16 mouse cellular contexts compared by ENCODE assay signal in the genomic region with DNA sequence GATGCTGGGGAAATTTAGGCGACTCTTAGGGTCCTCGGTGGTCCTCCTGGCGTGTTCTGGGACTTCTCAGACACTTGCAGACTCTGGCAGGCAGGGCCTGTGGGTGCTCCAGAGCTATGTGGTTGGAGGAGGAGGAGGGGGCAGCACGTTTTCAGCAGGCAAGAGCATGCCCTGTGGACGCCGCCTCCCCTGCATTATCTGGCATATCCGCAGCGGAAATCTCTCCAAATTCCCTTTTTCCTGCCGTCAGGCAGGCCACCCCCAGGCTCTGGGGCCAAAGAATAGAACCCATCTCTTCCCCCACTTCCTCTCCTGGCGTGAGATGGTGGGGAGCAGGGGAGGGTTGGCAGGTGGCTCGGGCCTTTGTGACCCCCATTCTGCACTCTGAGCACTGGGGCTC. TPM values are rescaled to one million over a fixed set of nuclear protein-coding genes. Genes with fewer than 3 reads are reported as not detected.
DNase-seq lines count a peak whose midpoint lies in the region; ATAC-seq and TF ChIP-seq lines count a peak whose summit lies in the region.
"Had no signal": no experiment of that assay in that cellular context is flagged by ENCODE, and none has a peak within 500 bp of the region (broad histone marks: within the 10 kb centered on the region; RNA-seq: fewer than 3 reads in every experiment).

No protein-coding gene starts in this region.

- WGBS in heart, adult 2 months, result 40% methylated on average over 11 of the region's 11 CpGs
- 64% methylated on average over 11 of the region's 11 CpGs for WGBS in kidney, embryonic 16.5 days
- WGBS in thymus, adult 2 months, result 70% methylated on average over 11 of the region's 11 CpGs

- TF ChIP-seq POLR2A in heart, adult 2 months (IDR thresholded peaks at IDR 0.05; ENCODE audit: insufficient read depth, low read depth, low read length), result no peak
- no peak for TF ChIP-seq POLR2A in thymus, adult 2 months (IDR thresholded peaks at IDR 0.05; ENCODE audit: control insufficient read depth, extremely low read depth, insufficient read depth, low read length, poor library complexity)

- in situ Hi-C loops in ES-E14 (cut with MboI; ENCODE audit: low sequenced_read_pairs in 2 of 2, unreplicated experiment in 2 of 2), result no loop called here

- TF ChIP-seq EP300 in heart, adult 2 months (IDR thresholded peaks at IDR 0.05; ENCODE audit: insufficient read depth, low read depth, low read length), result no peak

- no peak for TF ChIP-seq CTCF in heart, adult 2 months (IDR thresholded peaks at IDR 0.05)
- no peak for TF ChIP-seq CTCF in thymus, adult 2 months (IDR thresholded peaks at IDR 0.05; ENCODE audit: borderline replicate concordance, control insufficient read depth, extremely low read depth, insufficient read depth, low read length, poor library complexity)

- no peak overlapping the region for H3K4me3 ChIP-seq in heart, adult 2 months
- H3K4me3 ChIP-seq in kidney, embryonic 16.5 days (ENCODE audit: low read length), result no peak overlapping the region
- H3K4me3 ChIP-seq in ES-E14 (ENCODE audit: insufficient read depth in 1 of 2, low read depth in 1 of 2, low read length in 2 of 2, poor library complexity in 1 of 2, severe bottlenecking in 1 of 2), result peak overlapping the region in 1 of 2 experiments; percentile 20; a peak in 2 of 4 replicates
- H3K4me3 ChIP-seq in thymus, adult 2 months (ENCODE audit: control insufficient read depth, insufficient read depth, low read length), result no peak overlapping the region
- H3K4me3 ChIP-seq: myocyte had no signal

- no peak for ATAC-seq in kidney, embryonic 16.5 days (ENCODE audit: low FRiP score, low TSS enrichment)
- ATAC-seq: forebrain, embryonic 16.5 days; Patski had no signal

- no peak overlapping the region for H3K4me2 ChIP-seq in kidney, embryonic 16.5 days (replicated peaks; ENCODE audit: low read depth, low read length)

- H3K4me1 ChIP-seq in heart, adult 2 months (ENCODE audit: control insufficient read depth, insufficient read depth, low read length), result peaks cover 40% of the 10 kb centered on the region
- H3K4me1 ChIP-seq in kidney, embryonic 16.5 days (ENCODE audit: insufficient read depth, low read length), result peaks cover 63% of the 10 kb centered on the region
- H3K4me1 ChIP-seq in ES-E14 (ENCODE audit: control insufficient read depth in 2 of 2, insufficient read depth in 2 of 2, low read length in 2 of 2, poor library complexity in 1 of 2), result peaks cover 5 to 51% of the 10 kb centered on the region in 2 experiments
- no peaks in the 10 kb centered on the region for H3K4me1 ChIP-seq in thymus, adult 2 months (replicated peaks; ENCODE audit: control insufficient read depth, insufficient read depth, low read length)

- peak overlapping the region; percentile 4 for H3K27ac ChIP-seq in heart, adult 2 months
- peak overlapping the region; percentile 66 for H3K27ac ChIP-seq in kidney, embryonic 16.5 days (ENCODE audit: low read length)
- peak overlapping the region; percentile 12; the same call in 1 of the 2 replicates for H3K27ac ChIP-seq in ES-E14 (ENCODE audit: insufficient read depth, low read depth, low read length, poor library complexity, severe bottlenecking)
- H3K27ac ChIP-seq in thymus, adult 2 months (ENCODE audit: control insufficient read depth, insufficient read depth, low read length), result no peak overlapping the region

- peaks cover 13% of the 10 kb centered on the region for H3K36me3 ChIP-seq in heart, adult 2 months (ENCODE audit: control insufficient read depth, insufficient read depth, low read length)
- peaks cover 18% of the 10 kb centered on the region for H3K36me3 ChIP-seq in kidney, embryonic 16.5 days (ENCODE audit: insufficient read depth, low read length)
- H3K36me3 ChIP-seq in ES-E14 (ENCODE audit: control insufficient read depth, insufficient read depth, low read length, poor library complexity, severe bottlenecking), result peaks cover 91% of the 10 kb centered on the region
- H3K36me3 ChIP-seq in thymus, adult 2 months (ENCODE audit: control insufficient read depth, insufficient read depth, low read length), result no peaks in the 10 kb centered on the region

- H3K79me2 ChIP-seq in heart, adult 2 months (replicated peaks; ENCODE audit: control insufficient read depth, insufficient read depth, low read length), result no peaks in the 10 kb centered on the region; the same call in 1 of the 2 replicates

- no peak for DNase-seq in heart, adult 2 months
- no peak for DNase-seq in heart, postnatal 14 days
- no peak for DNase-seq in kidney, adult 9 months
- DNase-seq in ES-E14 (ENCODE audit: low read depth, low spot score), result no peak
- peak; percentile 55 for DNase-seq in kidney, postnatal 14 days
- no peak for DNase-seq in B cell, adult 2 months
- DNase-seq in thymus, adult 2 months, result no peak
- DNase-seq: adrenal gland, postnatal 25 days; cerebellum, adult 11-12 months; gastrocnemius, postnatal 36 days; thymus, postnatal 25 days had no signal

- H3K27me3 ChIP-seq in heart, adult 2 months (ENCODE audit: control insufficient read depth, insufficient read depth, low read length), result no peaks in the 10 kb centered on the region
- H3K27me3 ChIP-seq in kidney, embryonic 16.5 days (ENCODE audit: insufficient read depth, low read length), result no peaks in the 10 kb centered on the region
- H3K27me3 ChIP-seq in thymus, adult 2 months (ENCODE audit: control insufficient read depth, insufficient read depth, low read length), result no peaks in the 10 kb centered on the region
- H3K27me3 ChIP-seq: Patski had no signal

- intact Hi-C loops in heart, adult 2 months (cut with DNase I), result no loop called here
- intact Hi-C loops in heart, postnatal 14 days (cut with DNase I), result no loop called here

- H3K9ac ChIP-seq in heart, adult 2 months (ENCODE audit: low read depth, low read length), result no peak overlapping the region
- H3K9ac ChIP-seq in kidney, embryonic 16.5 days (replicated peaks; ENCODE audit: low read length), result no peak overlapping the region
- H3K9ac ChIP-seq in ES-E14 (ENCODE audit: insufficient read depth, low read depth, low read length, poor library complexity, severe bottlenecking), result peak overlapping the region; percentile 18; the same call in 1 of the 2 replicates

- H3K9me3 ChIP-seq in kidney, embryonic 16.5 days (ENCODE audit: low read length), result no peaks in the 10 kb centered on the region
- H3K9me3 ChIP-seq in ES-E14 (ENCODE audit: control insufficient read depth, insufficient read depth, low read depth, low read length), result no peaks in the 10 kb centered on the region

TF ChIP-seq in ES-E14, 5 proteins besides CTCF, POLR2A, EP300 and RAD21:
- TF ChIP-seq ZNF384 (IDR thresholded peaks at IDR 0.05; ENCODE audit: low read depth, low read length), result no peak
- no peak for TF ChIP-seq ZC3H11A (IDR thresholded peaks at IDR 0.05; ENCODE audit: borderline replicate concordance, low read depth, low read length)
- no peak for TF ChIP-seq CHD2 (IDR thresholded peaks at IDR 0.05; ENCODE audit: low read depth, low read length)
- TF ChIP-seq HCFC1 (IDR thresholded peaks at IDR 0.05; ENCODE audit: borderline replicate concordance, insufficient read depth, low read length), result no peak
- TF ChIP-seq MAFK (IDR thresholded peaks at IDR 0.05; ENCODE audit: insufficient read depth, low read depth, low read length), result no peak

RNA-seq across cellular contexts. Expression of a gene that starts 12.9 kb away (rescaled TPM):
- total RNA-seq in heart, adult 2 months (2021), result 1 to 10 TPM; 5.5 to 7.7 TPM
- polyA plus RNA-seq in heart, adult 2 months (2012; rRNA removed), result 7.0 and 8.7 TPM in 2 replicates
- 1 to 10 TPM; 8.0 to 8.9 TPM for total RNA-seq in heart, postnatal 14 days (2021)
- polyA plus RNA-seq in kidney, embryonic 16.5 days (2015; fragmentation: Nextera tagmentation; extraction: Ambion mirVana), result 8.3 and 8.6 TPM in 2 replicates
- total RNA-seq in ES-E14 (2012; rRNA removed), result 256 and 507 TPM in 2 replicates
- polyA plus RNA-seq in thymus, adult 2 months (2012; rRNA removed), result 3.6 and 3.9 TPM in 2 replicates

RNA-seq across cellular contexts. Expression of a gene that starts 54.1 kb away (rescaled TPM):
- 1 to 10 TPM; 2.0 to 2.2 TPM for total RNA-seq in heart, adult 2 months (2021)
- polyA plus RNA-seq in heart, adult 2 months (2012; rRNA removed), result 0.29 and 2.9 TPM in 2 replicates
- under 1 TPM; 0.15 to 0.65 TPM for total RNA-seq in heart, postnatal 14 days (2021)
- 3.0 and 3.1 TPM in 2 replicates for polyA plus RNA-seq in kidney, embryonic 16.5 days (2015; fragmentation: Nextera tagmentation; extraction: Ambion mirVana)
- total RNA-seq in ES-E14 (2012; rRNA removed), result 2.3 and 2.5 TPM in 2 replicates
- 0.17 and 0.40 TPM in 2 replicates for polyA plus RNA-seq in thymus, adult 2 months (2012; rRNA removed)
- polyA plus RNA-seq: liver, embryonic 16.5 days had no signal

Comparison
In these comparisons a context has a peak if more than half of its experiments do, and no peak if none do; other contexts are left out.
1. RNA of a gene that starts 12.9 kb away (total RNA-seq): 256 to 507 TPM in ES-E14; 8.0 to 8.9 TPM in heart, postnatal 14 days and 5.5 to 7.7 TPM in heart, adult 2 months; every median in the first group is over 10 times any median in the second.